Mouse (Mus musculus) neural tube, embryonic 12.5 days (tissue): ENCODE measurements around the gene Dlk1. TPM values are rescaled to one million over a fixed set of nuclear protein-coding genes. Genes with fewer than 3 reads are reported as not detected.

Source experiments
- ATAC-seq: fragments of 200-750 bp; cut with Nextera tagmentation; 2 replicates; pipeline ENCODE4 v1.8.0; 2017; ENCODE audit warnings: low read depth, mild to moderate bottlenecking, moderate TSS enrichment, moderate library complexity; ENCODE audit not compliant: low FRiP score
- H3K27ac ChIP-seq: fragments of 300-500 bp; sonication (generic); 2 replicates; pipeline ENCODE4 v1.5.1; 2016
- H3K27me3 ChIP-seq: fragments of 300-500 bp; sonication (generic); replicated peaks from 2 replicates; pipeline ENCODE4 v1.6.1; 2016; ENCODE audit warnings: mild to moderate bottlenecking
- H3K36me3 ChIP-seq: fragments of 300-500 bp; sonication (generic); 2 replicates; pipeline ENCODE4 v1.6.1; 2016; ENCODE audit warnings: mild to moderate bottlenecking
- H3K4me1 ChIP-seq: fragments of 300-500 bp; sonication (generic); 2 replicates; pipeline ENCODE4 v1.6.1; 2016
- H3K4me2 ChIP-seq: fragments of 300-500 bp; sonication (generic); replicated peaks from 2 replicates; pipeline ENCODE4 v1.6.1; 2016; ENCODE audit warnings: mild to moderate bottlenecking
- H3K4me3 ChIP-seq: fragments of 300-500 bp; sonication (generic); 2 replicates; pipeline ENCODE4 v1.5.1; 2016
- H3K9ac ChIP-seq: fragments of 300-500 bp; sonication (generic); 2 replicates; pipeline ENCODE4 v1.6.1; 2016; ENCODE audit warnings: mild to moderate bottlenecking
- H3K9me3 ChIP-seq: fragments of 300-500 bp; sonication (generic); 2 replicates; pipeline ENCODE4 v1.6.1; 2016; ENCODE audit warnings: mild to moderate bottlenecking
- WGBS: fragments of 180-500 bp; shearing (Covaris S2); methylation state at CpG from one replicate; pipeline ENCODE4 v1.1.7; 2016; 5-methylcytosine and 5-hydroxymethylcytosine counted together
- polyA plus RNA-seq: library from polyadenylated mRNA; unstranded; fragments of >200 nt; fragmentation: Nextera tagmentation; extraction: Ambion mirVana; gene quantifications from 2 replicates; pipeline ENCODE4 v1.2.1, GENCODE M21; 2016

Gene Dlk1
- polyA plus RNA-seq, 1 experiment from 2014 or later, result 100 TPM

- H3K27ac ChIP-seq, result no peak overlapping the region
Observed at GRCm38 (mm10) chr12:109496397-109496796, 43.8 kb downstream of the Dlk1 start.

DNA sequence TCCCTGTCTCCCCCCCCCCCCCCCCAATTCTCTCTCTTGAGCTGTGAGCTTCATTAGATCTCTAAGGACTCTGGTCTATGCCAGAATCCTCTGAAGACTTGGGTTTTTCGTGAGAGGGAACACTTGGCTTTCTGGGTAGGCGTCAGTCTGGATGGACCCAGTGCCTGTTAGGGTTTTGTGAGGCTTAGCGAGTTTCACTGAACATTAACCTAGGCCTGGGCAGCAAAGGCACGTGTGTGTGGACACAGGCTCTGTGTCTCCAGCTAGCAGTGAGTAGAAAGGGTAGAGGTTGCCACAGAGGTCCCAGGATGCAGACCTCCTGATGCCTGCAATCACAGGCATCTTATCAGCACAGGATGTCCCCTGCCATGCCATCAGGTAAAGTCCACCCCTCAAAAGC, 48.4 kb downstream of the Dlk1 start:
- no peak overlapping the region for H3K4me2 ChIP-seq
- ATAC-seq, result no peak
- no peaks in the 10 kb centered on the region for H3K36me3 ChIP-seq
- 68% methylated on average over 4 of the region's 4 CpGs for WGBS
- no peaks in the 10 kb centered on the region for H3K4me1 ChIP-seq
- no peaks in the 10 kb centered on the region for H3K27me3 ChIP-seq
- no peaks in the 10 kb centered on the region for H3K9me3 ChIP-seq
- no peak overlapping the region for H3K27ac ChIP-seq
- no peak overlapping the region for H3K4me3 ChIP-seq
- no peak overlapping the region for H3K9ac ChIP-seq

More at GRCm38 (mm10) chr12:109496397-109496796, 43.8 kb downstream of the Dlk1 start:
- Histone ChIP-seq H3K4me3 (no peak overlapping the region), H3K4me1 (no peaks in the 10 kb centered on the region), H3K36me3 (no peaks in the 10 kb centered on the region), H3K27me3 (no peaks in the 10 kb centered on the region), H3K9ac (no peak overlapping the region), H3K4me2 (no peak overlapping the region), H3K9me3 (no peaks in the 10 kb centered on the region)
- 73% methylated on average over 6 of the region's 6 CpGs for WGBS
- no peak for ATAC-seq

DNA sequence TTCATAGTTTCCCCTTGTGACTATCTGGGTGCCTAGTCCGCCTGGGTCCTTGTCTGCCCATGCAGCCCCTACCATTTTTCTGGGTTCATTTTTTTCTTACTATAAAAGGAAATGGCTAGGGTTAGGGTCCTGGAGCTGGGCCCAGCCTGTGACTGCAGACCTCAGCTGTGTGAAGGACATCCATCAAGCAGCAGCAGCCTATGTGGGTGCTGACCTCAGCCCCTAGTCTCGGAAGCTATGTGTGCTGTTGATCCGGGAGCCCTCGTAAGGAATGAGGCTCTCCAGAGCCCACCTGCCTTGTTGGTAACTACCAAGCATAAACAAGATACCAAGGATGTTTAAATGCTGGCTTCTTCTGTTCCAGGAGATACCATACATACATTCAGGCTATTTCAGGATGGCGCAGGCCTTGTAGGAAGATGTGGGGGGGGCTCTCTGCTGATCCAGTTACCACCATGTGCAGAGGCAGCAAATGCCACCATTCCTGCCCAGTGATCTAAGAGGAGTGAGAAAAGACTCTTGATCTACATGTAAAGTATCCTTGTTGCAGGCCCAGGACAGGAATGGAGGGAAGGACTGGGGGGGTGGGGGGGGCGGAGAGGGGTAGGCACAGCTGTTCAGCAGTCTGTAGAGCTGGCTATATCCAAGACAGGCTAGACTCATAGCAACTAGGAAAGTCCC, 49.9 kb downstream of the Dlk1 start:
- Histone ChIP-seq H3K9ac (no peak overlapping the region), H3K27ac (no peak overlapping the region), H3K9me3 (no peaks in the 10 kb centered on the region), H3K4me3 (no peak overlapping the region), H3K4me1 (no peaks in the 10 kb centered on the region), H3K27me3 (no peaks in the 10 kb centered on the region), H3K36me3 (no peaks in the 10 kb centered on the region), H3K4me2 (no peak overlapping the region)
- ATAC-seq, result no peak
- 87% methylated on average over 6 of the region's 6 CpGs for WGBS

GRCm38 (mm10) chr12:109507693-109508092, 55.1 kb downstream of the Dlk1 start:
- peaks cover 23% of the 10 kb centered on the region for H3K4me1 ChIP-seq

DNA sequence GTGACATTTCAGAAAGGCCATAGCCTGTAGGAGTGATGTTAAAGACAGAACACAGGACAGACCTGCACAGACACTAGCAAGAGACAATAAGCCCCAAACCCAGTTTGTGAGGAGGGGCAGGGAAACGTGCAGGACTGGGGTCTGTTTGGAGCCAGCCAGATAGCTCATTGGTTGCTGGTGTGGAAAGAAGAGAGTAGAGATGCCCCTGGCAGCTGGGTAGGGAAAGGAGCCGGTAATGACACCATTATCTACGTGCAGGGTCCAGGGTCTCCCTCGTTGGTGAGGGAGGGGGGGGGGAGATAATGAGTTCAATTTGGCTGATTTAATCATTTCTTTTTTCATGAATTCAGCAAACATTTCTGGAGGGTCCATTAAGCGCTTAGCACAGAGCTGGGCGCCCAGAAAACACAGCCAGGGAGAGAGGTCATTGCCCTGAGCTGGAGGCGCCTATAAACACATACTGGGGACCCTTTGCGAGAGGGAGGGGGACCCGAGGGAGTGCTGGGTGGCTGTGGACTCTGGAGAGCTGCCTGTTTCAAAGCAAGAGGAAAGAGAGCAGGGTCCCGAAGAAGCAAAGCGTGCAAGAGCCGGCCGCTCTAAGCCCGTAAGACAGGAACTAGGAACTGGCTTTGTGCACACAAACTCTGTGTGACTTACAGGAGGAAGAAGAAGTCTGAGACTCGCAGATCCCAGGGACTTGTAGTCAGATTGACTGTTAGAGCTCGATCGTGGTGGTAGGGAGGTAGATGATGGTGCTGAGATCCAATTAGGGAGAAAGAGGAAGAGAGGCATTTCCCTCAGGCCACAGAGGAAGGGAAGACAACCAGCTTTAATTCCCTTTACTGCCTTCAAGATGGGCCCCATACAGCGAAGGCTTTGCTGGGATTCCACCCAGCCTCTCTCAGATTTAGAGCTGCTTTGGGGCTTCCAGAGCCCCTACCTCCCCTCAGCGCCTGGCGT, 56.2 kb downstream of the Dlk1 start:
- no peak overlapping the region for H3K9ac ChIP-seq
- H3K4me3 ChIP-seq, result no peak overlapping the region
- ATAC-seq, result no peak
- H3K27ac ChIP-seq, result no peak overlapping the region
- no peaks in the 10 kb centered on the region for H3K9me3 ChIP-seq
- no peaks in the 10 kb centered on the region for H3K36me3 ChIP-seq
- H3K4me2 ChIP-seq, result peak overlapping the region; percentile 19; the same call in 1 of the 2 replicates
- WGBS, result 20% methylated on average over 20 of the region's 20 CpGs
- H3K27me3 ChIP-seq, result no peaks in the 10 kb centered on the region
- H3K4me1 ChIP-seq, result peaks cover 25% of the 10 kb centered on the region

More at GRCm38 (mm10) chr12:109507693-109508092, 55.1 kb downstream of the Dlk1 start:
- Histone ChIP-seq H3K9ac (no peak overlapping the region), H3K27ac (no peak overlapping the region), H3K4me3 (no peak overlapping the region), H3K9me3 (no peaks in the 10 kb centered on the region), H3K27me3 (no peaks in the 10 kb centered on the region), H3K36me3 (no peaks in the 10 kb centered on the region), H3K4me2 (no peak overlapping the region)
- 90% methylated on average over 11 of the region's 11 CpGs for WGBS
- ATAC-seq, result no peak

GRCm38 (mm10) chr12:109509531-109510137, 57.0 kb downstream of the Dlk1 start:
- Histone ChIP-seq H3K4me1 (peaks cover 25% of the 10 kb centered on the region), H3K4me3 (no peak overlapping the region), H3K27ac (no peak overlapping the region), H3K9ac (no peak overlapping the region), H3K4me2 (0 out of 2 replicates have a peak overlapping the region, but pooled peaks have one; percentile 19), H3K36me3 (no peaks in the 10 kb centered on the region), H3K27me3 (no peaks in the 10 kb centered on the region), H3K9me3 (no peaks in the 10 kb centered on the region)
- peak; percentile 54 for ATAC-seq
- 26% methylated on average over 9 of the region's 9 CpGs for WGBS

- no peaks in the 10 kb centered on the region for H3K36me3 ChIP-seq
- no peaks in the 10 kb centered on the region for H3K27me3 ChIP-seq
- no peaks in the 10 kb centered on the region for H3K9me3 ChIP-seq
- H3K4me3 ChIP-seq, result no peak overlapping the region
- no peak overlapping the region for H3K4me2 ChIP-seq
- no peak overlapping the region for H3K9ac ChIP-seq
- 86% methylated on average over 8 of the region's 8 CpGs for WGBS
- no peak for ATAC-seq
- H3K27ac ChIP-seq, result no peak overlapping the region
- peaks cover 25% of the 10 kb centered on the region for H3K4me1 ChIP-seq
Observed at GRCm38 (mm10) chr12:109510247-109510646, 57.6 kb downstream of the Dlk1 start.

DNA sequence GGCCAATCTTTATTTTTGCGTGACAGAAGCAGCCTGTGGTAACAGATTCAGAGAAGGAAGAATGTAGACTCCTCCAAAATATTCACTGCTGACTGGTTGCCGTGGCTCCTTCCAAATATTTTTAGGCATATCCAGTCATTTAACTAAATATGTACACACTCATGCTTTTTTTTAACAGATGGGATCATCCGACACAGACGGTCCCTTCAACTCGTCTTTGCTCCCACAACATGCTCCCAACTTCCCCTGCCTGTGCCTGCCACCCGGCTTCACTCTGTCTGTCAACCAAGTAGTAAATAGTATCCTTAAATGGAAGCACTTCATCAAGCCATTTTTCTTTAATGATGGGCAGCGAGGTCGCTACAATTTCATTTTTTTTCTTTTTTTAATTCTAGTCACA, 58.8 kb downstream of the Dlk1 start:
- H3K9ac ChIP-seq, result no peak overlapping the region
- H3K27ac ChIP-seq, result no peak overlapping the region
- no peak overlapping the region for H3K4me3 ChIP-seq
- H3K36me3 ChIP-seq, result no peaks in the 10 kb centered on the region
- H3K9me3 ChIP-seq, result no peaks in the 10 kb centered on the region
- ATAC-seq, result no peak
- no peak overlapping the region for H3K4me2 ChIP-seq
- no peaks in the 10 kb centered on the region for H3K27me3 ChIP-seq
- H3K4me1 ChIP-seq, result peaks cover 25% of the 10 kb centered on the region
- 89% methylated on average over 8 of the region's 8 CpGs for WGBS

DNA sequence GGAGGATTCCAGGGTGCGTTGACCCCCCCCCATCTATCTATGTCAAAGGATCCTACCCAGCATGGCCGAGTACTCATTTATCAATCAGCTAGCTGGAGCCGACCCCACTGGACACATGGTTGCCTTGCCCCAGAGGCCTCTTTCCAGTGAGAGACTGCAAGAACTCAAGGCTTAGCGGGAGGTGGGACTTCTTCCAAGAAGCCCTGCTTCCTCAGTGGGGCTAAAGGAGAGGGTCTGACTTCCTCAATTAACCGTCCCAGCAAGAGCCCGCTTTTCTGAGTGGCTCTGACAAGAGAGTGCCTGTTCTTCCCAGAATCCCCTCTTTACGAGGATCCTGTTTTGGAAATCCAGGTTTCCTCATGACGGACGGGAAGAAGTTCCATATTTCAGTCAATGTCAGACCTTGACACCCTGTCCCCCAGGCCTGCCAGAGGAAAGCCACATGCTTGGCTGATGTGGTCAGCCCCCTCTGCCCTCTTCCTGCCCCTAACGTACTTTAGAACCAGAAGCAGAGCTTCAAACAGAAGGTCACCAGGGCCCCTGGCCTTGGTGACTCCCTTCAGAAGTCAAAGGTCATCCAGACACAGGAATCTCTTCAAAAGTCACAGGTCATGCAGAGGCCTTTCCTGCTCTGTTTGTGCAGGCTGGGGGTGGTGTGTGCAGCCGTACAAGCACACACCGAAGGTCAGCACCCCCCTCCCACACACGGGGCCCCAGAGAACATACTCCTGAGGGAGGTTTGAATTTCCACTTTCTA, 59.7 kb downstream of the Dlk1 start:
- 31% methylated on average over 13 of the region's 13 CpGs for WGBS
- no peak overlapping the region for H3K9ac ChIP-seq
- no peak overlapping the region for H3K4me3 ChIP-seq
- H3K9me3 ChIP-seq, result no peaks in the 10 kb centered on the region
- H3K27ac ChIP-seq, result no peak overlapping the region
- H3K27me3 ChIP-seq, result no peaks in the 10 kb centered on the region
- H3K4me1 ChIP-seq, result peaks cover 25% of the 10 kb centered on the region
- no peak for ATAC-seq
- no peak overlapping the region for H3K4me2 ChIP-seq
- no peaks in the 10 kb centered on the region for H3K36me3 ChIP-seq
